Mouse (Mus musculus) forebrain, embryonic 10.5 days (tissue): ENCODE measurements around the gene Cyp2s1. TPM values are rescaled to one million over a fixed set of nuclear protein-coding genes. Genes with fewer than 3 reads are reported as not detected.
A peak's percentile ranks its signal among the peaks of the same experiment; 100 is the strongest.
"Not testable (repeated sequence)": the region's sequence is repeated elsewhere in the genome, so short reads cannot be mapped to it uniquely, and the experiment has no call there.

Experiments
- DNase-seq: peaks from one replicate; pipeline ENCODE4 v3.0.0-alpha.2; 2017; ENCODE audit warnings: low spot score; ENCODE audit errors: extremely low spot score
- H3K27ac ChIP-seq: fragments of 300-500 bp; sonication (generic); 2 replicates; pipeline ENCODE4 v1.5.1; 2016; ENCODE audit warnings: mild to moderate bottlenecking
- H3K27me3 ChIP-seq: fragments of 300-500 bp; sonication (generic); 2 replicates; pipeline ENCODE4 v1.6.1; 2016; ENCODE audit warnings: mild to moderate bottlenecking; ENCODE audit not compliant: poor library complexity, severe bottlenecking
- H3K36me3 ChIP-seq: fragments of 300-500 bp; sonication (generic); replicated peaks from 2 replicates; pipeline ENCODE4 v1.6.1; 2016; ENCODE audit warnings: mild to moderate bottlenecking, moderate library complexity
- H3K4me1 ChIP-seq: fragments of 300-500 bp; sonication (generic); 2 replicates; pipeline ENCODE4 v1.6.1; 2016
- H3K4me3 ChIP-seq: fragments of 300-500 bp; sonication (generic); 2 replicates; pipeline ENCODE4 v1.5.1; 2016; ENCODE audit warnings: mild to moderate bottlenecking, moderate library complexity
- H3K9me3 ChIP-seq: fragments of 300-500 bp; sonication (generic); 2 replicates; pipeline ENCODE4 v1.6.1; 2016; ENCODE audit warnings: mild to moderate bottlenecking, moderate library complexity
- WGBS: fragments of 180-500 bp; shearing (Covaris S2); methylation state at CpG from one replicate; pipeline ENCODE4 v1.1.7; 2016; 5-methylcytosine and 5-hydroxymethylcytosine counted together
- polyA plus RNA-seq: library from polyadenylated mRNA; unstranded; fragments of >200 nt; fragmentation: Nextera tagmentation; extraction: Ambion mirVana; gene quantifications from 2 replicates; pipeline ENCODE4 v1.2.1, GENCODE M21; 2016

Cyp2s1 gene
- polyA plus RNA-seq, 1 experiment from 2014 or later = 0.17 TPM

DNA sequence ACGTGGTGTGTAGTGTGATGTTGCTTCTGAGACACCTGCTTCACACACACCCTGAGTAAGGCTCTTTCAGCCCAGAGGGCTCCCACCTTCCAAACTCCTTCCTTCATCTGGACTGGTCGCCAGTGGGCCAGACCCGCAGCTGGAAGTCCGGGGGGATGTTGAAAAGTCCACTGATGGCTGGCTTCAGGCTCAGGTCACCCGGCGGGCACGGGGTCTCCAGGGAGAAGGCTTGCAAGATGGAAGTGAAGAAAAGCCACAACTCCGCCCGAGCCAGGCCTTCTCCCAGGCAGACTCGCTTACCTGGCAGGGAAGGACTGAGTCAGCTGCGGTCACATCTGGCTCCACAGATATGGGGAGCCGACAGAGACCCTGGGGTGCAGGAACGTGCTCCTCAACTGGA, 13.3 kb downstream of the Cyp2s1 start:
- WGBS = 84% methylated on average over 13 of the region's 13 CpGs
- DNase-seq = no peak
- H3K27ac ChIP-seq = no peak overlapping the region
- peaks cover 2% of the 10 kb centered on the region; the same call in 1 of the 2 replicates for H3K9me3 ChIP-seq
- peaks cover 15% of the 10 kb centered on the region for H3K4me1 ChIP-seq
- H3K27me3 ChIP-seq = no peaks in the 10 kb centered on the region
- no peak overlapping the region for H3K4me3 ChIP-seq
- H3K36me3 ChIP-seq = no peaks in the 10 kb centered on the region

DNA sequence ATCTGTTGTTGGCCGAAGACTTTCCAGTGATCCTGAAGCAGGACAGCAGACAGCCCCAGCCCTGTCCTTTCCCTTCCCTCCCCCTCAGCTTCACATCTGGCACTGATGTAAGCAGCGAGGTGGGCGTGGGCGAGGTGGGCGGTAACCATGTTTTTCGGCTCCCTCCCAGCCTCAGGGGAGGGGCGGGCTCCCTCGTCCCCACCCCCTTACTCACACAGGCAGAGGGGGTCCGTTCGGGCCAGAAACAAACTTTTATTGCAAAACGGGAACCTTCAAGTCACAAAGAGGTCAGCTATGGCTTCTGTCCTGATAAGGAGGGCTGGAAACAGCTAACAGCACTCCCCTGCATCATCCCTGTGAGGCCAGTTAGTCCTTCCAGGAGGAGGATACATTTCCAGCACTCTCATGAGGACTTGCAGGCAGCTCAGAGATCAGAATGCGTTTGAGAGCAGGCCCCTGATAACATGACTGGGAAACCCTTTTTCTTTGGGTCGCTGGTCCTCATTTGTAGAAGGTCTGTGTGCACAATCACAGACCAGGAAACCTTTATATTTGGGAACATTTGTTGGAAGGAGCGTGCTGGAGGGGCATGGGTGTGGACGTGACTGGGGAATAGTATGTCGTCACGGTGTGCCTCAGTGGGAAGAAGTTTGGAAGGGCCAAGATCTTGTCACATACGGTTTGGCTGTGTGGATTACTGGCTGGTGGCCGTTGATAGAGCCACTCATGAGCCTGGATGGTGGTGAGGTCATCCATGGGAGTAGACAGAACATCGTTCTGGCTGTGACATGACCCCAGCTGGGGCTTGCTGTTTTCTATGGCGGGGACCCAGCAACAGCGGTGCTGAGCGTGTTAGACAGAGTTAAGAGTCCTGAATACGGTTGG, 14.2 kb downstream of the Cyp2s1 start:
- Histone ChIP-seq H3K9me3 (peaks cover 5% of the 10 kb centered on the region; the same call in 1 of the 2 replicates), H3K27ac (peak overlapping the region; percentile 75), H3K4me3 (peak overlapping the region; percentile 35), H3K4me1 (peaks cover 15% of the 10 kb centered on the region), H3K36me3 (no peaks in the 10 kb centered on the region), H3K27me3 (no peaks in the 10 kb centered on the region)
- DNase-seq = peak; percentile 51
- WGBS = 32% methylated on average over 24 of the region's 24 CpGs

DNA sequence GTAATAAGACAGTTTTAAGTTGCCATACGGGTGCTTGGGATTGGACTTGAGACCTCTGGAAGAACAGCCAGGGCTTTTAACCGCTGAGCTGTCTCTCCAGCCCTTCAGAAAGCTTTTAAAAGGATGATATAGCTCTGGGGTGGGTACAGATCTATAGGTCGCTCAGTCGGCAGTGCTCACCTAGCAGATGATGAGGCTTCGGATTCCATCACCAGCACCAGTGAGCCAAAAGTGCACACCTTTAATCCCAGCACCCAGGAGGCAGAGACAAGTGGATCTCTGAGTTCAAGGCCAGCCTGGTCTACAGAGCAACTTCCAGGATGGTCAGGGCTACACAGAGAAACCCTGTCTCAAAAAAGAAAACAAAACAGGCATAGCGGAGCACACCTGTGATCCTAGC, 15.7 kb downstream of the Cyp2s1 start:
- WGBS = 91% methylated on average over 6 of the region's 6 CpGs
- Histone ChIP-seq H3K4me3 (no peak overlapping the region), H3K9me3 (peaks cover 5% of the 10 kb centered on the region; the same call in 1 of the 2 replicates), H3K27ac (no peak overlapping the region), H3K4me1 (peaks cover 15% of the 10 kb centered on the region), H3K27me3 (no peaks in the 10 kb centered on the region), H3K36me3 (no peaks in the 10 kb centered on the region)
- no peak for DNase-seq

DNA sequence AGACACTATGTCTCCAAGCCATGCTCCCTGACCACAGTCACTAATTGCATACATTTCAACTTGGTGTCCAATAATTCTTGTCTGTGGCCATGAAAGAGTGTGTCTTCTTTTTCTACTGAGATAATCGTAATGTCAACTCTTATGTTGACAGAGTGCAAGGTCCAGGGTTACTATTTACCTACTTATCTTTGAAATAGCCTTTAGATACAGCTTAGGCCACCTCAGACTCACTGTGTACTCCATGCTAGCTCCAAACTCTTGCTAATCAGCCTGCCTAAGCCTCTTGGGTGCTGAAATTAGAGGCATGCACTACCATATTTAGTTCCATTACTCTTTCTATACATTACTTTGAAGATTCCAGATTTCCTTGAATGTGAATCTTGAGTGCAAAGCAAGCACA, 17.3 kb downstream of the Cyp2s1 start:
- Histone ChIP-seq H3K36me3 (no peaks in the 10 kb centered on the region), H3K27ac (no peak overlapping the region), H3K4me1 (peaks cover 11% of the 10 kb centered on the region), H3K9me3 (peaks cover 5% of the 10 kb centered on the region; the same call in 1 of the 2 replicates), H3K4me3 (no peak overlapping the region), H3K27me3 (no peaks in the 10 kb centered on the region)
- no peak for DNase-seq
- 91% methylated on average over 1 of the region's 1 CpGs for WGBS

DNA sequence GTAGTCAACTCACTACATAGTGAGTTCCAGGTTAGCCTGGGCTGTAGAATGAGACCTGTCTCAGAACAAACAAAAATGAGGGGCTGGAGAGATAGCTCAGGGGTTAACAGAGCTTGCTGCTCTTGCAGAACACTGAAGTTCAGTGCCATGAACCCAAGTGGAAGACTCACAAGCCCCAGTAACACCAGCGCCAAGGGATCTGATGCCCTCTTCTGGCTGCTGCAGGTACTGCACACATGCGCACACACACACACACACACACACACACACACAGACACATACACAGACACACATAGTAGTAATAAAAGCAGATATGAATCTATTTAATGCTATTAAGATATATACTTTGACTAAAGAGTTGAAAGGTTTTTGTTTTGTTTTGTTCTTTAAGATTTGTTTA, 18.2 kb downstream of the Cyp2s1 start:
- DNase-seq = no peak
- H3K9me3 ChIP-seq = peaks cover 5% of the 10 kb centered on the region; the same call in 1 of the 2 replicates
- no peaks in the 10 kb centered on the region for H3K27me3 ChIP-seq
- no peak overlapping the region for H3K4me3 ChIP-seq
- no peak overlapping the region for H3K27ac ChIP-seq
- WGBS = 70% methylated on average over 2 of the region's 2 CpGs
- H3K36me3 ChIP-seq = no peaks in the 10 kb centered on the region
- H3K4me1 ChIP-seq = peaks cover 11% of the 10 kb centered on the region

DNA sequence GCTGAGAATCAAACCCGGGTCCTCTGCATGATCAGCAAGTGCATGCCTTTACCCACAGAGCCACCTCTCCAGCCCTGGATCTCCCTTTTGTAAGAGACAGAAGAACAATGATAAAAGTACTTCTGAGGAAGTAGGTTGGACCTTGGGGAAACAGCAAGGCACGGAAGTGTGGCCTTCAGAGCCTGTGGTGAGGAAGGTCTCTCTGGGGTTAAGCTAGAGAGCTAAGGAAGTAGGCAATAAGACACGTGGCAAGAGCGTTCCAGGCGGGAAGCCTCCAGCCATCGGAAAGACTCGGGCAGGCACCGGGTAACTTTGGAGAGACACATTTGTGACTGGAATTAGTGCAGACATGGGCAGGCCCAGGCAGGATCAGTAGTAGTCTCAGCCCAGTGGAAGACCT, 21.9 kb downstream of the Cyp2s1 start:
- Histone ChIP-seq H3K4me3 (no peak overlapping the region), H3K27me3 (peaks cover 8% of the 10 kb centered on the region; the same call in 1 of the 2 replicates), H3K4me1 (0 out of 2 replicates have a peak, but pooled peaks cover 1% of the 10 kb centered on the region), H3K9me3 (peaks cover 5% of the 10 kb centered on the region; the same call in 1 of the 2 replicates), H3K27ac (no peak overlapping the region), H3K36me3 (no peaks in the 10 kb centered on the region)
- 88% methylated on average over 8 of the region's 8 CpGs for WGBS
- no peak for DNase-seq

DNA sequence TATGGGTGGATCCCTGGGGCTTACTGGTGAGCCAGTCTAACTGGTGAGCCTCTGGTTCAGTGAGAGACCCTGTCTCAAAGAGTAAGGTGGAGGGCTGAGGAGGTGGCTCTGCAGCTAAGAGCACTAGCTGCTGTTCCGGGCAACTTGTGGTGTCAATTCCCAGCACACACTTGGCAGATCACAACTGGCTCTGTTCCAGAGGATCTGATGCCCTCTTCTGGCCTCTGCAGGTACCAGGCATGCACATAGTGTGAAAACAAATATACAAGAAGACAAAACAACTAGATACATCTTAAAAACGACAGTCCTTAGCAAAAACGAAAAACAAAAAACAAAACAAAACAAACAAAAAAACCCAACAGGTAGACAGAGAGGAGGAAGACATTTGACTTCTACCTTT, 23.0 kb downstream of the Cyp2s1 start:
- peaks cover 9% of the 10 kb centered on the region; the same call in 1 of the 2 replicates for H3K27me3 ChIP-seq
- 60% methylated on average over 3 of the region's 3 CpGs for WGBS
- H3K27ac ChIP-seq = no peak overlapping the region
- peaks cover 12% of the 10 kb centered on the region for H3K4me1 ChIP-seq
- H3K36me3 ChIP-seq = no peaks in the 10 kb centered on the region
- no peak for DNase-seq
- H3K4me3 ChIP-seq = no peak overlapping the region
- peaks cover 5% of the 10 kb centered on the region; the same call in 1 of the 2 replicates for H3K9me3 ChIP-seq

DNA sequence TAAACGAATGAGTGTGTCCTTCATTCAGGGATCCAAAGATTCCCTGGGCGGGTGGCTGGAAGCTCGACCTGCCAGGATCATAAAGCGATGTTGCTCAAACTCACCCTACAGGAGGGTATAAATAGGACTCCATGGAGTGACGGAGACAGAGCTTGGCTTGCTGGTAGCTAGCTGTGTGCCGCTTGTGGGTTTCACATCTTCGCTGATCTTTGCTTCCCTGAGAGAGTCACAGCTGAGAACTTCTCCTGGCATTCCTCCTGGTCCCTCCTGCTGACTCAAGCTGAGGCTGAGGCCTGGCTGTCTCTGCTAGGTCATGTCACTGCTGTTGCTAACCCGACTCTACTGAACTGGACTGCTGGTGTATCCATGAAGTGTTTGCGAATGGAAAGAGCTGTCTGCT, 23.7 kb downstream of the Cyp2s1 start:
- DNase-seq, H3K4me3 ChIP-seq, H3K27ac ChIP-seq, H3K27me3 ChIP-seq, H3K36me3 ChIP-seq, H3K9me3 ChIP-seq: not testable (repeated sequence)
- H3K4me1 ChIP-seq = peaks cover 19% of the 10 kb centered on the region
- WGBS = 76% methylated on average over 9 of the region's 9 CpGs

DNA sequence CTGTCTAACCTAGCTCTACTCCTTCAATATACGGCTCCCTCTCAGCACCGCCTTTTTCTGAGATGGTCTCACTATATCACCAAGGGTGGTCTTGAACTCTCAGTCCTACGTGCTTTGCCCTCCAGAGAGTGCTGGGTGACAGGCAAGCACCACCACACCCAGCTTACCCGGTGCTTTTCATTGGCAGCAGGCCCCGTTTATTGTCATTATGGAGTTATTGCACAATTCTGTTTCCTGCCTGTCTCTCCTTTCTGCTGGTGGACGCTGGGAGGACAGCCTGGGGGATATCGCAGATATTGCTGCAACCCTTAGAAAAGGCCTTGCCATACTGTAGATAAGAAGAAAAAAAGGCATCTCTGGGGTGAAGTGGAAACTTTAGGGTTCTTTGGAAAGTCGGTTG, 26.1 kb downstream of the Cyp2s1 start:
- 83% methylated on average over 8 of the region's 8 CpGs for WGBS
- Histone ChIP-seq H3K4me1 (peaks cover 42% of the 10 kb centered on the region), H3K9me3 (no peaks in the 10 kb centered on the region), H3K4me3 (no peak overlapping the region), H3K27me3 (peaks cover 21% of the 10 kb centered on the region; the same call in 1 of the 2 replicates), H3K27ac (no peak overlapping the region), H3K36me3 (no peaks in the 10 kb centered on the region)
- DNase-seq = no peak

DNA sequence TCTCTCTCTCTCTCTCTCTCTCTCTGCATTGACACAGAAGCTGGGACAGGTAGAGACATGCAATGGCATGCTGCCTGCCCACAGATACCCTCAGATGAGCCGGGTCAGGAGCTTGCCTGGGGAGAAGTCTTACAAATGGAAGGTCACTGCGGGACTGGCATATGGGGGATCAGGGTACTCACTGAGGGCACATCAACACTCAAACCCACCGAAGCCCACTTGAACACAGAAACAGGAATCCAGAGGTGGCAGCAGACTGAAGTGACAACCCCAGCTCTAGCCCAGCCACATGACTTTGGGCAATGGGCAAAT, 27.6 kb downstream of the Cyp2s1 start:
- H3K27me3 ChIP-seq = peaks cover 21% of the 10 kb centered on the region; the same call in 1 of the 2 replicates
- H3K4me1 ChIP-seq = peaks cover 52% of the 10 kb centered on the region
- H3K36me3 ChIP-seq = no peaks in the 10 kb centered on the region; the same call in 1 of the 2 replicates
- H3K9me3 ChIP-seq = no peaks in the 10 kb centered on the region
- H3K27ac ChIP-seq = peak overlapping the region; percentile 89
- no peak for DNase-seq
- H3K4me3 ChIP-seq = peak overlapping the region; percentile 70
- WGBS = 38% methylated on average over 3 of the region's 3 CpGs

DNA sequence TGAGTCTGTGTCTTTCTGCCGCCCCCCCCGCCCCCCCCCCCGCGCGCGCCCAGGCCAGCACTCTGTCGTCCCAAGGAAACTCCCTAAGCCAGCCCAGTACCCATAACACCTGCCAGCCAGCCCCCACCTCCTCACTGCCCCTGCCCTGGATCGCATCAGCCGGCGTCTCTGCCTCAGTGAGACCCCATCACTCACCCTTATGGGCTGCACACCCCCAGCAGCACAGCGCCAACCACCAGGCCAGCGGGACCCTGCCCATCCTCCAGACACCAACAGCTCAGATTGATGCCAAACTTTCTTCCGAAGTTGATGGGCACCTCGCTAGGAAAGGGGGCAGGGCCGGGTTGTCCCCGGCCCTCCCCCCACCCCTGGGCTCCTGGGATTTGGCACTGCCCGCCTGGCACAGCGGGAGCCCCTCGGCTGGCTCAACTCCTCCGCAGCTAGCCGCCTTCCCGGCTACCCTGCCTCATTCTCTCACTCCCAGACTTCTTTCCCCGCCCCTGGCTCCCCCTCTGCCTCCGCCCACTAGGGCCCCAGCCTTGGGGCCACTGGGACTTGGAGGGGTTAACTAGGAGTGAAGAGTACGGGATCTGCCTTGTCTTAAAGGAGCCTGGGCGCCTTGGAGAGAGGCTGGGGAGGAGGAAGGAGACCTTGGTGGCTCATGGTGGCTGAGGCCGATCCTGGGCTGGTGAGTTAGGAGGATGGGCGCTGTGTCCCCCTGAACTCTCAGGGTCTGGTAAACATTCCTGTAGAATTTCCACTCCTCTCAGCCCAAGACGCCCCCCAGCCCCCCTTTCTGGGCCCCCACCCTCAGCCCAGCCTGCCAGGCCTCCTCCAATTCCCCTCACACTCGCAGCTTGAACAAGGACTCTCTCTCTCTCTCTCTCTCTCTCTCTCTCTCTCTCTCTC, 28.2 kb downstream of the Cyp2s1 start, which contains the start of gene Axl:
Axl (minus strand) TSS at position 486 of the 909 bp plus-strand sequence.
- Histone ChIP-seq H3K4me3 (peak within 1 kb of the TSS; percentile 70), H3K27ac (peak within 1 kb of the TSS; percentile 89), H3K36me3 (no peaks in the 10 kb centered on the region; the same call in 1 of the 2 replicates), H3K9me3 (no peaks in the 10 kb centered on the region), H3K27me3 (peaks cover 21% of the 10 kb centered on the region; the same call in 1 of the 2 replicates), H3K4me1 (peaks cover 52% of the 10 kb centered on the region)
- WGBS = under 1% methylated on average over 29 of the region's 30 CpGs
- peak; percentile 79 for DNase-seq

DNA sequence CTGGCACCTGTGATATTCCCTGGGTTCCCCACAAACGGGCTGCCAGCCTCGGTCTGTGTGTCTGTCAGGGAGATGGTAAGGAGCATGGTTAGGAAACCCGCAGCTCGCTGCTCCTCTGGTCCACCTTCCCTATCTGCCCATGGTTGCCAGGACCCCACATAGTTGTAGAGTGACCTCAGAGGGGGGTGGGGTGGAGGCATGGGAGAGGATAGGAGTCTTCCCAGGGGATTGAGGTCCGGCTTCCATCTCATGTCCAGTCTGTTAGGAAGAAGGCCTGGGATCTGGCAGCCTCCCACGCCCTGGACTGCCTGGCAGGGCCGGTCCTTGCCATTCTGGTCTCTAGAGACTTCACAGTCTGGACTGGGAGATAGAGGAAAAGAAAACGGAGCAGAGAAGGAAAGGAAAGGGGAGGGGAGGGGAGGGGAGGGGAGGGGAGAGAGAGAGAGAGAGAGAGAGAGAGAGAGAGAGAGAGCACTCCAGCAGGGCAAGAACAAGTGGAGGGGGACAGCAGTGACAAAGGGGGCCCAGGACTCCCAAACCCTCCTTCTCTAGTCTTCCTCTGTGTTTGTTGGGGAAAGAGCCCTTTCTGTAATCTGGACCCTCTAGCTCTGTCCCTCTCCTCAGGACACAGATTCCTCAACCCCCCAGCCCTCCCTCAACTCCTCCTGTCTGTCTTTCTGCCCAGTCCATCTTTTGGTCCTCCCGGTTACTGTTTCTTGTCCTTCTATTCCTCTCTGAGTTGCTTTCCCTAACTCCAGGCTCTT, 29.1 kb downstream of the Cyp2s1 start:
- DNase-seq = no peak
- Histone ChIP-seq H3K27ac (peak overlapping the region; percentile 89), H3K9me3 (no peaks in the 10 kb centered on the region), H3K36me3 (no peaks in the 10 kb centered on the region; the same call in 1 of the 2 replicates), H3K4me3 (peak overlapping the region; percentile 70), H3K27me3 (peaks cover 21% of the 10 kb centered on the region; the same call in 1 of the 2 replicates), H3K4me1 (peaks cover 52% of the 10 kb centered on the region)
- WGBS = 22% methylated on average over 9 of the region's 9 CpGs
